Mouse (Mus musculus): Measurements from ENCODE around the gene Tmem144. TPM values are rescaled to one million over a fixed set of nuclear protein-coding genes. Genes with fewer than 3 reads are reported as not detected.

The Tmem144 gene
- total and polyA plus RNA-seq, 2 experiments from 2014 or later = 1.9 to 2.4 TPM

DNA sequence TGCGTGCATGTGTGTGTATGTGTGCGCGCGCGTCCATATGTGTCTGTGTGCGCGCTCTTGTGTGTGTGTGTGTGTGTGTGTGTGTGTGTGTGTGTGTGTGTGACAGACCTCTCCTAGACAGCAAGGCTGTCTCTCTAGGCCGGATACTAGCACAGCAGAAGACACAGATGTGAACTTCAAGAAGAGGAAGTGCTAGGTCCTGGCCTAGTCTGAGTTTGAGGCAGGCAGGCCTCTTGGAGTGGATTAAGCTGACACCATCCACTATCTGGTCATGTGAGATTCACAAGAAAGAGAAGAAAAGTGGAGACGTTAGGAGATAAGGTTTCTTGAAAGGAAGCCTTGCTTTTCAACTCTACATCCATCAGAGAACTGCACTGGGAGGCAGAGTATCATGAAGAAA lies 8.6 kb downstream of the Tmem144 start:
- DNase-seq (ENCODE audit: low spot score) (no peak), ATAC-seq (ENCODE audit: low FRiP score) (no peak; the same call in 1 of the 2 replicates)
- WGBS = 88% methylated on average over 9 of the region's 9 CpGs
- H3K9ac ChIP-seq (replicated peaks; ENCODE audit: low read length, poor library complexity, severe bottlenecking) = no peak overlapping the region
- H3K4me1 ChIP-seq (ENCODE audit: insufficient read depth, low read length) = peaks cover 2% of the 10 kb centered on the region; the same call in 1 of the 2 replicates
- no peak for TF ChIP-seq CTCF (IDR thresholded peaks at IDR 0.05)
- H3K36me3 ChIP-seq (ENCODE audit: insufficient read depth, low read length) = no peaks in the 10 kb centered on the region
- H3K9me3 ChIP-seq (ENCODE audit: low read length) = no peaks in the 10 kb centered on the region
- H3K4me3 ChIP-seq (ENCODE audit: low read depth, low read length) = no peak overlapping the region
- H3K27ac ChIP-seq (ENCODE audit: low read depth, low read length) = no peak overlapping the region
- no peaks in the 10 kb centered on the region for H3K27me3 ChIP-seq (ENCODE audit: insufficient read depth, low read length)
- H3K4me2 ChIP-seq (ENCODE audit: low read depth, low read length, poor library complexity, severe bottlenecking) = no peak overlapping the region

DNA sequence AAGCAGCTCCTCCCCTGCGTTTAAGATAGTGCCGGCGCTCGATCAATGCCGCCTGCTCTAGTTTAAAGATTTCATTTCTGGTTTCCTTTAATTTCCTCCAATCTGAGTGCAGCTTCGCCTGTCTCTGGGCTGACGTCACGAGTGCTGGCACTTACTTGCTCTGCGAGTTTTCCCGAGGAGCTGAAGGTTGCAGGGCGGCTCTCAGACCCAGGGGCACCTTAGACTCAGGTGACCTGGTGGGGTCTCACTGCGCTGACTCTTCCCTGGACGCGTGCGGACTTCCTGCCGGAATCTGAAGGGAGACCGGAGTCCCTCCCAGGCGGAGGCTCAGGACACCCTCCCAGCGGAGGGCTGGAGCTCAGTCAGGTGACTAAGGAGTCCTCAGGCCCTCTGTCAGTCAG lies 10.0 kb downstream of the Tmem144 start:
- DNase-seq (ENCODE audit: low spot score) = peak; percentile 68
- no peak for TF ChIP-seq CTCF (IDR thresholded peaks at IDR 0.05)
- Histone ChIP-seq H3K4me2 (ENCODE audit: low read depth, low read length, poor library complexity, severe bottlenecking) (peak overlapping the region; percentile 84), H3K4me1 (ENCODE audit: insufficient read depth, low read length) (peaks cover 2% of the 10 kb centered on the region; the same call in 1 of the 2 replicates), H3K27ac (ENCODE audit: low read depth, low read length) (no peak overlapping the region), H3K36me3 (ENCODE audit: insufficient read depth, low read length) (no peaks in the 10 kb centered on the region), H3K4me3 (ENCODE audit: low read depth, low read length) (peak overlapping the region; percentile 41), H3K9me3 (ENCODE audit: low read length) (no peaks in the 10 kb centered on the region), H3K27me3 (ENCODE audit: insufficient read depth, low read length) (no peaks in the 10 kb centered on the region), H3K9ac (replicated peaks; ENCODE audit: low read length, poor library complexity, severe bottlenecking) (0 out of 2 replicates have a peak overlapping the region, but pooled peaks have one; percentile 29)
- peak; percentile 83 for ATAC-seq (ENCODE audit: low FRiP score)
- 2% methylated on average over 19 of the region's 19 CpGs for WGBS

- H3K27ac ChIP-seq (ENCODE audit: low read depth, low read length) = no peak overlapping the region
- TF ChIP-seq CTCF (IDR thresholded peaks at IDR 0.05) = no peak
- H3K27me3 ChIP-seq (ENCODE audit: insufficient read depth, low read length) = no peaks in the 10 kb centered on the region
- H3K4me3 ChIP-seq (ENCODE audit: low read depth, low read length) = peak overlapping the region; percentile 41
- H3K4me2 ChIP-seq (ENCODE audit: low read depth, low read length, poor library complexity, severe bottlenecking) = peak overlapping the region; percentile 84
- H3K9me3 ChIP-seq (ENCODE audit: low read length) = no peaks in the 10 kb centered on the region
- 0 out of 2 replicates have a peak overlapping the region, but pooled peaks have one; percentile 29 for H3K9ac ChIP-seq (replicated peaks; ENCODE audit: low read length, poor library complexity, severe bottlenecking)
- H3K4me1 ChIP-seq (ENCODE audit: insufficient read depth, low read length) = peaks cover 2% of the 10 kb centered on the region; the same call in 1 of the 2 replicates
- 8% methylated on average over 12 of the region's 12 CpGs for WGBS
- no peaks in the 10 kb centered on the region for H3K36me3 ChIP-seq (ENCODE audit: insufficient read depth, low read length)
- ATAC-seq (ENCODE audit: low FRiP score) (peak; percentile 68; the same call in 1 of the 2 replicates), DNase-seq (ENCODE audit: low spot score) (peak; percentile 64)
Observed at GRCm38 (mm10) chr3:79842165-79842564, 10.4 kb downstream of the Tmem144 start.

DNA sequence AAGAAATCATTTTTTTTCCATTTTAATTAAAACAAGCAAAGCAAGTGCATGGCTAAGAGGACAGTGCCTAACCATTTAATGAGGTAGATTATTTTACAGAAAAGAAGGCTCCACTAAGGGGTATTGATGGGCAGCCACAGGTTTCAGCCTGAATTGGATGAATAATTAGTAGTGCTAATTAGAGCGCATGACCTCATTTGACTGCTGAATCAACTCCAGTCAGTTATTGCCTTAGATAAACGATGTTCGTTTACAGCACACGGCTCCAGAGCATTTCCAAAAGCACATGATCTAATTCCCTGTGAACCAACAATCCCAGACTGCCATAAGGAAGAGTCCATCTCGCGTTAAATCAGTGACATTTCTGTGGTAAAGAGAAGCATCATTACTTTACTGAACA lies 11.1 kb downstream of the Tmem144 start:
- WGBS = 73% methylated on average over 6 of the region's 6 CpGs
- H3K4me3 ChIP-seq (ENCODE audit: low read depth, low read length) = 0 out of 2 replicates have a peak overlapping the region, but pooled peaks have one; percentile 41

GRCm38 (mm10) chr3:79838751-79839150 lies 13.8 kb downstream of the Tmem144 start:
- Histone ChIP-seq H3K4me1 (ENCODE audit: insufficient read depth, low read length) (peaks cover 2% of the 10 kb centered on the region; the same call in 1 of the 2 replicates), H3K9ac (replicated peaks; ENCODE audit: low read length, poor library complexity, severe bottlenecking) (no peak overlapping the region), H3K4me3 (ENCODE audit: low read depth, low read length) (no peak overlapping the region), H3K36me3 (ENCODE audit: insufficient read depth, low read length) (no peaks in the 10 kb centered on the region), H3K27me3 (ENCODE audit: insufficient read depth, low read length) (no peaks in the 10 kb centered on the region), H3K27ac (ENCODE audit: low read depth, low read length) (no peak overlapping the region), H3K4me2 (ENCODE audit: low read depth, low read length, poor library complexity, severe bottlenecking) (no peak overlapping the region), H3K9me3 (ENCODE audit: low read length) (no peaks in the 10 kb centered on the region)
- TF ChIP-seq CTCF (IDR thresholded peaks at IDR 0.05) = peak; percentile 65
- WGBS = 50% methylated on average over 6 of the region's 6 CpGs
- DNase-seq (ENCODE audit: low spot score) = peak; percentile 51
- no peak for ATAC-seq (ENCODE audit: low FRiP score)

More for the DNA sequence above, 11.1 kb downstream of the Tmem144 start:
- TF ChIP-seq CTCF (IDR thresholded peaks at IDR 0.05) = no peak
- Histone ChIP-seq H3K27me3 (ENCODE audit: insufficient read depth, low read length) (no peaks in the 10 kb centered on the region), H3K4me2 (ENCODE audit: low read depth, low read length, poor library complexity, severe bottlenecking) (peak overlapping the region; percentile 84), H3K9me3 (ENCODE audit: low read length) (no peaks in the 10 kb centered on the region), H3K4me1 (ENCODE audit: insufficient read depth, low read length) (peaks cover 2% of the 10 kb centered on the region; the same call in 1 of the 2 replicates), H3K9ac (replicated peaks; ENCODE audit: low read length, poor library complexity, severe bottlenecking) (no peak overlapping the region), H3K27ac (ENCODE audit: low read depth, low read length) (no peak overlapping the region), H3K36me3 (ENCODE audit: insufficient read depth, low read length) (no peaks in the 10 kb centered on the region)
- DNase-seq (ENCODE audit: low spot score) = no peak
- ATAC-seq (ENCODE audit: low FRiP score) = no peak

DNA sequence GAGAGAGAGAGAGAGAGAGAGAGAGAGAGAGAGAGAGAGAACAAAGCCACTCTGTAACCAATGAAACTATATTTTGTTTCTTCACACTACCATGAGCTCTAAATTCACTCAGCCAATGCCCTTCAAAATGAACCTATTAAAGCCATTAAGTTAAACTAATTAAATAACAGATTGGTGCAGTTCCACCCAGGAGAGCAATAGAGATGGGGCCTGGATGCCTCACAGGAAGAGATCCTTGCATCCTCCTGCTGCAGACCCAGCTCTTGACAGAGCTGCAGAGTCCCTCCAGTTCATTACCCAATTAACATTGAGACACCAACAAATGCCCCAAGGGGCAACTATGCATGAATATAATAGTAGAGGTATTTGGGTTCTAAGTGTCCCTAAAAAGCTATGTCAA lies 23.3 kb downstream of the Tmem144 start:
- no peak for TF ChIP-seq CTCF (IDR thresholded peaks at IDR 0.05)
- Histone ChIP-seq H3K4me2 (ENCODE audit: low read depth, low read length, poor library complexity, severe bottlenecking) (no peak overlapping the region), H3K36me3 (ENCODE audit: insufficient read depth, low read length) (no peaks in the 10 kb centered on the region), H3K27ac (ENCODE audit: low read depth, low read length) (no peak overlapping the region), H3K9ac (replicated peaks; ENCODE audit: low read length, poor library complexity, severe bottlenecking) (no peak overlapping the region), H3K4me1 (ENCODE audit: insufficient read depth, low read length) (no peaks in the 10 kb centered on the region), H3K9me3 (ENCODE audit: low read length) (no peaks in the 10 kb centered on the region), H3K4me3 (ENCODE audit: low read depth, low read length) (no peak overlapping the region), H3K27me3 (ENCODE audit: insufficient read depth, low read length) (no peaks in the 10 kb centered on the region)
- ATAC-seq (ENCODE audit: low FRiP score) (no peak), DNase-seq (ENCODE audit: low spot score) (no peak)
